Mouse (Mus musculus) hindbrain, embryonic 16.5 days (tissue): ENCODE data around the gene Ddah2. TPM values are rescaled to one million over a fixed set of nuclear protein-coding genes. Genes with fewer than 3 reads are reported as not detected.
A peak's percentile ranks its signal among the peaks of the same experiment; 100 is the strongest.

Source experiments
- ATAC-seq: fragments of 200-750 bp; cut with Nextera tagmentation; 2 replicates; pipeline ENCODE4 v1.8.0; 2017; ENCODE audit warnings: moderate TSS enrichment, moderate library complexity
- H3K27ac ChIP-seq: fragments of 300-500 bp; sonication (generic); 2 replicates; pipeline ENCODE4 v1.5.1; 2014; ENCODE audit warnings: low read depth, mild to moderate bottlenecking, control low read depth, low read length, moderate library complexity
- H3K27me3 ChIP-seq: fragments of 300-500 bp; sonication (generic); replicated peaks from 2 replicates; pipeline ENCODE4 v1.6.1; 2014; ENCODE audit warnings: low read length; ENCODE audit not compliant: control insufficient read depth, insufficient read depth
- H3K36me3 ChIP-seq: fragments of 300-500 bp; sonication (generic); 2 replicates; pipeline ENCODE4 v1.6.1; 2014; ENCODE audit warnings: mild to moderate bottlenecking, low read length, moderate library complexity, mixed read lengths; ENCODE audit not compliant: control insufficient read depth, insufficient read depth
- H3K4me1 ChIP-seq: fragments of 300-500 bp; sonication (generic); 2 replicates; pipeline ENCODE4 v1.6.1; 2014; ENCODE audit warnings: low read depth, low read length; ENCODE audit not compliant: control insufficient read depth, insufficient read depth
- H3K4me2 ChIP-seq: fragments of 300-500 bp; sonication (generic); 2 replicates; pipeline ENCODE4 v1.6.1; 2014; ENCODE audit warnings: mild to moderate bottlenecking, low read length, control low read depth, moderate library complexity
- H3K4me3 ChIP-seq: fragments of 300-500 bp; sonication (generic); 2 replicates; pipeline ENCODE4 v1.5.1; 2014; ENCODE audit warnings: mild to moderate bottlenecking, low read length, control low read depth, moderate library complexity
- H3K9ac ChIP-seq: fragments of 300-500 bp; sonication (generic); 2 replicates; pipeline ENCODE4 v1.6.1; 2014; ENCODE audit warnings: low read depth, mild to moderate bottlenecking, control low read depth, low read length, moderate library complexity
- H3K9me3 ChIP-seq: fragments of 300-500 bp; sonication (generic); 2 replicates; pipeline ENCODE4 v1.6.1; 2014; ENCODE audit warnings: mild to moderate bottlenecking, low read length, moderate library complexity; ENCODE audit not compliant: control insufficient read depth
- WGBS: fragments of 180-500 bp; shearing (Covaris S2); extraction: QIAGEN DNeasy Blood & Tissue Kit; methylation state at CpG from one replicate; pipeline ENCODE4 v1.1.7; 2014; 5-methylcytosine and 5-hydroxymethylcytosine counted together
- polyA plus RNA-seq: library from polyadenylated mRNA; unstranded; fragments of >200 nt; fragmentation: Nextera tagmentation; extraction: Ambion mirVana; gene quantifications from 2 replicates; pipeline ENCODE4 v1.2.1, GENCODE M21; 2015

Ddah2 gene
- 338 and 363 TPM in 2 replicates for polyA plus RNA-seq

- peak within 1 kb of the TSS; percentile 86 for H3K9ac ChIP-seq
- peak within 1 kb of the TSS; percentile 89 for H3K27ac ChIP-seq
- peaks cover 16% of the 10 kb centered on the region for H3K36me3 ChIP-seq
- ATAC-seq = peak; percentile 91
- peak within 1 kb of the TSS; percentile 94 for H3K4me2 ChIP-seq
- H3K9me3 ChIP-seq = no peaks in the 10 kb centered on the region
- peaks cover 9% of the 10 kb centered on the region for H3K27me3 ChIP-seq
- peak within 1 kb of the TSS; percentile 82 for H3K4me3 ChIP-seq
- WGBS = 0% methylated on average over 57 of the region's 57 CpGs
- H3K4me1 ChIP-seq = peaks cover 14% of the 10 kb centered on the region
These were observed at the start of gene Ddah2 for GRCm38 (mm10) chr17:35058911-35059892. TSS of gene Ddah2 (plus strand) at chr17:35059035.

- Histone ChIP-seq H3K36me3 (peaks cover 66% of the 10 kb centered on the region), H3K9ac (no peak overlapping the region), H3K4me2 (no peak overlapping the region), H3K4me3 (no peak overlapping the region), H3K4me1 (no peaks in the 10 kb centered on the region), H3K27me3 (no peaks in the 10 kb centered on the region), H3K27ac (no peak overlapping the region), H3K9me3 (no peaks in the 10 kb centered on the region)
- 81% methylated on average over 7 of the region's 7 CpGs for WGBS
- ATAC-seq = no peak
These were observed 49.2 kb upstream of the Ddah2 start for GRCm38 (mm10) chr17:35009586-35009985.

- no peak overlapping the region for H3K4me3 ChIP-seq
- peaks cover 3% of the 10 kb centered on the region; the same call in 1 of the 2 replicates for H3K4me1 ChIP-seq
- no peak for ATAC-seq
- WGBS = 93% methylated on average over 8 of the region's 8 CpGs
- no peak overlapping the region for H3K27ac ChIP-seq
- H3K9ac ChIP-seq = no peak overlapping the region
- H3K9me3 ChIP-seq = no peaks in the 10 kb centered on the region
- no peak overlapping the region for H3K4me2 ChIP-seq
- H3K36me3 ChIP-seq = peaks cover 59% of the 10 kb centered on the region
- no peaks in the 10 kb centered on the region for H3K27me3 ChIP-seq
These were observed 47.4 kb upstream of the Ddah2 start for GRCm38 (mm10) chr17:35011440-35011839.

- peaks cover 59% of the 10 kb centered on the region for H3K36me3 ChIP-seq
- peaks cover 3% of the 10 kb centered on the region; the same call in 1 of the 2 replicates for H3K4me1 ChIP-seq
- H3K9ac ChIP-seq = no peak overlapping the region
- H3K4me2 ChIP-seq = no peak overlapping the region
- ATAC-seq = no peak
- H3K27ac ChIP-seq = no peak overlapping the region
- no peaks in the 10 kb centered on the region for H3K27me3 ChIP-seq
- H3K9me3 ChIP-seq = no peaks in the 10 kb centered on the region
- no peak overlapping the region for H3K4me3 ChIP-seq
- 89% methylated on average over 13 of the region's 13 CpGs for WGBS
These were observed 46.4 kb upstream of the Ddah2 start for GRCm38 (mm10) chr17:35012430-35012829.

GRCm38 (mm10) chr17:35013221-35013620, 45.6 kb upstream of the Ddah2 start:
- ATAC-seq = no peak
- H3K4me2 ChIP-seq = no peak overlapping the region
- peaks cover 3% of the 10 kb centered on the region; the same call in 1 of the 2 replicates for H3K4me1 ChIP-seq
- no peaks in the 10 kb centered on the region for H3K27me3 ChIP-seq
- peaks cover 52% of the 10 kb centered on the region for H3K36me3 ChIP-seq
- no peak overlapping the region for H3K27ac ChIP-seq
- no peaks in the 10 kb centered on the region for H3K9me3 ChIP-seq
- H3K9ac ChIP-seq = no peak overlapping the region
- no peak overlapping the region for H3K4me3 ChIP-seq
- WGBS = 88% methylated on average over 6 of the region's 6 CpGs

GRCm38 (mm10) chr17:35015296-35015695, 43.5 kb upstream of the Ddah2 start:
- Histone ChIP-seq H3K9me3 (no peaks in the 10 kb centered on the region), H3K27ac (no peak overlapping the region), H3K27me3 (no peaks in the 10 kb centered on the region), H3K4me2 (no peak overlapping the region), H3K9ac (no peak overlapping the region), H3K4me1 (peaks cover 3% of the 10 kb centered on the region; the same call in 1 of the 2 replicates), H3K4me3 (no peak overlapping the region), H3K36me3 (peaks cover 48% of the 10 kb centered on the region)
- 90% methylated on average over 16 of the region's 16 CpGs for WGBS
- ATAC-seq = no peak

- Histone ChIP-seq H3K27ac (no peak within 1 kb of the TSS), H3K9me3 (no peaks in the 10 kb centered on the region), H3K4me2 (no peak within 1 kb of the TSS), H3K27me3 (no peaks in the 10 kb centered on the region), H3K4me3 (no peak within 1 kb of the TSS), H3K4me1 (peaks cover 5% of the 10 kb centered on the region), H3K36me3 (peaks cover 38% of the 10 kb centered on the region), H3K9ac (0 out of 2 replicates have a peak within 1 kb of the TSS, but pooled peaks have one; percentile 22)
- 50% methylated on average over 12 of the region's 12 CpGs for WGBS
- ATAC-seq = peak; percentile 62
These were observed 42.5 kb upstream of the Ddah2 start, which contains the start of gene Vwa7 for GRCm38 (mm10) chr17:35016376-35016775. TSS of gene Vwa7 (plus strand) at chr17:35016579.

GRCm38 (mm10) chr17:35016791-35017705, 41.8 kb upstream of the Ddah2 start:
- 82% methylated on average over 10 of the region's 10 CpGs for WGBS
- Histone ChIP-seq H3K4me1 (peaks cover 8% of the 10 kb centered on the region), H3K27me3 (no peaks in the 10 kb centered on the region), H3K4me2 (no peak overlapping the region), H3K4me3 (no peak overlapping the region), H3K9ac (no peak overlapping the region), H3K36me3 (peaks cover 31% of the 10 kb centered on the region), H3K9me3 (no peaks in the 10 kb centered on the region), H3K27ac (no peak overlapping the region)
- ATAC-seq = 0 out of 2 replicates have a peak, but pooled peaks have one; percentile 3
